Mouse (Mus musculus) spleen, adult 2 months (tissue): ENCODE data around the gene March10.

Experiments
- CTCF ChIP-seq: fragments of 200-500 bp; IDR thresholded peaks from 2 replicates; pipeline ENCODE4 v1.5.1; 2011; ENCODE audit warnings: mild to moderate bottlenecking, inconsistent platforms; ENCODE audit not compliant: insufficient read depth, insufficient read length, insufficient replicate concordance; ENCODE audit errors: extremely low read depth
- POLR2A ChIP-seq: fragments of 200-500 bp; IDR thresholded peaks from 2 replicates; pipeline ENCODE4 v1.6.1; 2011; ENCODE audit warnings: low read depth, low read length, inconsistent platforms

- TF ChIP-seq POLR2A: no peak
- TF ChIP-seq CTCF: no peak
Measured at GRCm38 (mm10) chr11:105385266-105385665, 71.3 kb downstream of the March10 start.
